Mouse (Mus musculus) limb, embryonic 11.5 days (tissue): ENCODE results near the gene Faap100. TPM values are rescaled to one million over a fixed set of nuclear protein-coding genes. Genes with fewer than 3 reads are reported as not detected.

Experiments used
- ATAC-seq: fragments of 200-750 bp; cut with Nextera tagmentation; 2 replicates; pipeline ENCODE4 v1.8.0; 2017; ENCODE audit warnings: low read depth; ENCODE audit not compliant: insufficient number of reproducible peaks, low FRiP score, low TSS enrichment
- DNase-seq: peaks from one replicate; pipeline ENCODE4 v3.0.0-alpha.2; 2015; ENCODE audit warnings: low spot score
- H3K27ac ChIP-seq: fragments of 300-500 bp; sonication (generic); replicated peaks from 2 replicates; pipeline ENCODE4 v1.5.1; 2014; ENCODE audit warnings: low read depth, mild to moderate bottlenecking, low read length
- H3K27me3 ChIP-seq: fragments of 300-500 bp; sonication (generic); 2 replicates; pipeline ENCODE4 v1.6.1; 2014; ENCODE audit warnings: mild to moderate bottlenecking, low read length, mixed read lengths; ENCODE audit not compliant: control insufficient read depth, insufficient read depth
- H3K36me3 ChIP-seq: fragments of 300-500 bp; sonication (generic); 2 replicates; pipeline ENCODE4 v1.6.1; 2014; ENCODE audit warnings: mild to moderate bottlenecking, low read length, moderate library complexity, mixed read lengths; ENCODE audit not compliant: control insufficient read depth, insufficient read depth
- H3K4me1 ChIP-seq: fragments of 300-500 bp; sonication (generic); 2 replicates; pipeline ENCODE4 v1.6.1; 2014; ENCODE audit warnings: low read length, mixed read lengths; ENCODE audit not compliant: control insufficient read depth, insufficient read depth
- H3K4me2 ChIP-seq: fragments of 300-500 bp; sonication (generic); 2 replicates; pipeline ENCODE4 v1.6.1; 2014; ENCODE audit warnings: low read depth, mild to moderate bottlenecking, moderate library complexity; ENCODE audit not compliant: severe bottlenecking
- H3K4me3 ChIP-seq: fragments of 300-500 bp; sonication (generic); 2 replicates; pipeline ENCODE4 v1.5.1; 2014; ENCODE audit warnings: low read depth, low read length
- H3K9ac ChIP-seq: fragments of 300-500 bp; sonication (generic); 2 replicates; pipeline ENCODE4 v1.6.1; 2014; ENCODE audit warnings: mild to moderate bottlenecking, low read length
- H3K9me3 ChIP-seq: fragments of 300-500 bp; sonication (generic); 2 replicates; pipeline ENCODE4 v1.6.1; 2016; ENCODE audit warnings: low read length; ENCODE audit not compliant: control insufficient read depth
- WGBS: fragments of 180-500 bp; shearing (Covaris S2); extraction: QIAGEN DNeasy Blood & Tissue Kit; methylation state at CpG from one replicate; pipeline ENCODE4 v1.1.7; 2014; 5-methylcytosine and 5-hydroxymethylcytosine counted together
- polyA plus RNA-seq: library from polyadenylated mRNA; unstranded; fragments of >200 nt; fragmentation: Nextera tagmentation; extraction: Ambion mirVana; gene quantifications from 2 replicates; pipeline ENCODE4 v1.2.1, GENCODE M21; 2014

Faap100 gene
- polyA plus RNA-seq, 1 experiment from 2014 or later, result 30.4 TPM

GRCm38 (mm10) chr11:120405867-120406266, 27.3 kb upstream of the Faap100 start:
- Histone ChIP-seq H3K4me2 (no peak overlapping the region), H3K4me3 (no peak overlapping the region), H3K4me1 (no peaks in the 10 kb centered on the region), H3K9ac (no peak overlapping the region), H3K27ac (no peak overlapping the region), H3K9me3 (no peaks in the 10 kb centered on the region), H3K36me3 (peaks cover 36% of the 10 kb centered on the region), H3K27me3 (no peaks in the 10 kb centered on the region)
- ATAC-seq (no peak), DNase-seq (no peak)
- 96% methylated on average over 3 of the region's 3 CpGs for WGBS

- Histone ChIP-seq H3K4me1 (no peaks in the 10 kb centered on the region), H3K9ac (no peak overlapping the region), H3K36me3 (peaks cover 36% of the 10 kb centered on the region), H3K9me3 (no peaks in the 10 kb centered on the region), H3K27ac (no peak overlapping the region), H3K4me2 (no peak overlapping the region), H3K4me3 (no peak overlapping the region), H3K27me3 (no peaks in the 10 kb centered on the region)
- DNase-seq, result no peak
- 78% methylated on average over 1 of the region's 1 CpGs for WGBS
- no peak for ATAC-seq
Measured at GRCm38 (mm10) chr11:120404814-120405213, 26.2 kb upstream of the Faap100 start.

GRCm38 (mm10) chr11:120399319-120399718, 20.8 kb upstream of the Faap100 start:
- DNase-seq (no peak), ATAC-seq (no peak)
- Histone ChIP-seq H3K4me1 (no peaks in the 10 kb centered on the region), H3K27me3 (no peaks in the 10 kb centered on the region), H3K27ac (no peak overlapping the region), H3K9ac (no peak overlapping the region), H3K4me2 (no peak overlapping the region), H3K36me3 (peaks cover 20% of the 10 kb centered on the region; the same call in 1 of the 2 replicates), H3K4me3 (no peak overlapping the region), H3K9me3 (no peaks in the 10 kb centered on the region)
- 85% methylated on average over 2 of the region's 2 CpGs for WGBS

- H3K36me3 ChIP-seq, result peaks cover 16% of the 10 kb centered on the region; the same call in 1 of the 2 replicates
- ATAC-seq (no peak), DNase-seq (no peak)
- H3K9me3 ChIP-seq, result no peaks in the 10 kb centered on the region
- H3K4me2 ChIP-seq, result no peak overlapping the region
- H3K27ac ChIP-seq, result no peak overlapping the region
- H3K4me3 ChIP-seq, result no peak overlapping the region
- WGBS, result 95% methylated on average over 2 of the region's 2 CpGs
- no peak overlapping the region for H3K9ac ChIP-seq
- H3K27me3 ChIP-seq, result no peaks in the 10 kb centered on the region
- no peaks in the 10 kb centered on the region for H3K4me1 ChIP-seq
Measured at GRCm38 (mm10) chr11:120397602-120398001, 19.0 kb upstream of the Faap100 start.

- no peak for ATAC-seq
- WGBS, result 83% methylated on average over 4 of the region's 4 CpGs
Measured at GRCm38 (mm10) chr11:120395661-120396060, 17.1 kb upstream of the Faap100 start.

GRCm38 (mm10) chr11:120388580-120388979, 10.0 kb upstream of the Faap100 start:
- no peaks in the 10 kb centered on the region for H3K27me3 ChIP-seq
- H3K4me3 ChIP-seq, result no peak overlapping the region
- WGBS, result 93% methylated on average over 9 of the region's 9 CpGs
- no peak overlapping the region for H3K27ac ChIP-seq
- H3K4me2 ChIP-seq, result no peak overlapping the region
- DNase-seq (no peak), ATAC-seq (no peak)
- H3K36me3 ChIP-seq, result peaks cover 26% of the 10 kb centered on the region; the same call in 1 of the 2 replicates
- H3K9me3 ChIP-seq, result no peaks in the 10 kb centered on the region
- no peaks in the 10 kb centered on the region for H3K4me1 ChIP-seq
- H3K9ac ChIP-seq, result no peak overlapping the region

More at GRCm38 (mm10) chr11:120395661-120396060, 17.1 kb upstream of the Faap100 start:
- peaks cover 16% of the 10 kb centered on the region; the same call in 1 of the 2 replicates for H3K36me3 ChIP-seq
- no peaks in the 10 kb centered on the region for H3K27me3 ChIP-seq
- DNase-seq, result no peak
- no peaks in the 10 kb centered on the region for H3K9me3 ChIP-seq
- H3K27ac ChIP-seq, result no peak overlapping the region
- H3K4me1 ChIP-seq, result no peaks in the 10 kb centered on the region
- no peak overlapping the region for H3K4me3 ChIP-seq
- H3K4me2 ChIP-seq, result no peak overlapping the region
- no peak overlapping the region for H3K9ac ChIP-seq

GRCm38 (mm10) chr11:120387157-120387556, 8.6 kb upstream of the Faap100 start:
- Histone ChIP-seq H3K9ac (no peak overlapping the region), H3K36me3 (peaks cover 33% of the 10 kb centered on the region), H3K27ac (no peak overlapping the region), H3K4me3 (no peak overlapping the region), H3K4me1 (no peaks in the 10 kb centered on the region), H3K9me3 (no peaks in the 10 kb centered on the region), H3K4me2 (no peak overlapping the region), H3K27me3 (no peaks in the 10 kb centered on the region)
- DNase-seq (no peak), ATAC-seq (no peak)
- 81% methylated on average over 2 of the region's 2 CpGs for WGBS

GRCm38 (mm10) chr11:120386632-120387031, 8.1 kb upstream of the Faap100 start:
- Histone ChIP-seq H3K27me3 (no peaks in the 10 kb centered on the region), H3K9ac (no peak overlapping the region), H3K36me3 (peaks cover 36% of the 10 kb centered on the region), H3K27ac (no peak overlapping the region), H3K9me3 (no peaks in the 10 kb centered on the region), H3K4me3 (no peak overlapping the region), H3K4me2 (no peak overlapping the region), H3K4me1 (no peaks in the 10 kb centered on the region)
- 97% methylated on average over 6 of the region's 6 CpGs for WGBS
- ATAC-seq (no peak), DNase-seq (no peak)

GRCm38 (mm10) chr11:120382509-120382908, 3.9 kb upstream of the Faap100 start:
- ATAC-seq (no peak), DNase-seq (no peak)
- Histone ChIP-seq H3K36me3 (peaks cover 43% of the 10 kb centered on the region), H3K9ac (no peak overlapping the region), H3K4me1 (peaks cover 8% of the 10 kb centered on the region), H3K4me2 (no peak overlapping the region), H3K27me3 (no peaks in the 10 kb centered on the region), H3K27ac (no peak overlapping the region), H3K4me3 (no peak overlapping the region), H3K9me3 (no peaks in the 10 kb centered on the region)
- 90% methylated on average over 9 of the region's 9 CpGs for WGBS
